In genomic region chr9:5201779-5202178, GRCm38 (mm10) we compare ENCODE assay signal across 27 mouse cellular contexts.
A peak's percentile ranks its signal among the peaks of the same experiment; 100 is the strongest.
DNase-seq lines count a peak whose midpoint lies in the region; ATAC-seq and TF ChIP-seq lines count a peak whose summit lies in the region.
"Had no signal": no experiment of that assay in that cellular context is flagged by ENCODE, and none has a peak within 500 bp of the region (broad histone marks: within the 10 kb centered on the region; RNA-seq: fewer than 3 reads in every experiment).

No protein-coding gene starts in this region.

- ATAC-seq in forebrain, embryonic 11.5 days (replicated peaks; ENCODE audit: low FRiP score) = peak; percentile 51; the same call in 1 of the 2 replicates
- ATAC-seq in forebrain, embryonic 15.5 days (replicated peaks) = no peak
- ATAC-seq in hindbrain, embryonic 11.5 days (ENCODE audit: low FRiP score) = peak; percentile 33; the same call in 1 of the 2 replicates
- ATAC-seq in hindbrain, embryonic 16.5 days = no peak
- no peak for ATAC-seq in midbrain, embryonic 14.5 days (ENCODE audit: low FRiP score, low TSS enrichment)
- ATAC-seq in midbrain, postnatal 0 days (ENCODE audit: low FRiP score) = no peak
- ATAC-seq: activated CD4-positive, CD25-positive, alpha-beta regulatory T cell, adult 4 months; CD4-positive, CD25-positive, alpha-beta regulatory T cell, adult 4 months; forebrain, embryonic 14.5 days; forebrain, postnatal 0 days; Patski had no signal

- DNase-seq in embryo, embryonic 10.5 days (ENCODE audit: low spot score) = peak; percentile 0
- no peak for DNase-seq in embryo, embryonic 10 days (ENCODE audit: low spot score)
- no peak for DNase-seq in forebrain, embryonic 11.5 days (ENCODE audit: low spot score)
- no peak for DNase-seq in hindbrain, embryonic 11.5 days (ENCODE audit: low spot score)
- DNase-seq in midbrain, embryonic 14.5 days = peak; percentile 0
- DNase-seq in midbrain, postnatal 0 days (ENCODE audit: low spot score) = no peak
- DNase-seq: adrenal gland, adult 8-10 months; adrenal gland, postnatal 14 days; adrenal gland, postnatal 36 days; B cell, adult 2 months; cerebellum, adult 11-12 months; cerebellum, adult 2 months; cerebellum, adult 9-10 months; cerebellum, postnatal 10 days; cerebellum, postnatal 25 days; forebrain, postnatal 0 days had no signal

- no peak overlapping the region for H3K27ac ChIP-seq in forebrain, embryonic 11.5 days (ENCODE audit: low read depth, low read length)
- no peak overlapping the region for H3K27ac ChIP-seq in forebrain, embryonic 15.5 days (replicated peaks)
- no peak overlapping the region for H3K27ac ChIP-seq in hindbrain, embryonic 11.5 days (ENCODE audit: low read depth, low read length)
- no peak overlapping the region for H3K27ac ChIP-seq in hindbrain, embryonic 16.5 days (ENCODE audit: low read depth, low read length)
- H3K27ac ChIP-seq in midbrain, embryonic 14.5 days (replicated peaks; ENCODE audit: low read depth, low read length) = no peak overlapping the region
- H3K27ac ChIP-seq in midbrain, postnatal 0 days (ENCODE audit: low read depth, low read length) = no peak overlapping the region
- H3K27ac ChIP-seq: embryonic facial prominence, embryonic 10.5 days; embryonic facial prominence, embryonic 12.5 days; forebrain, embryonic 12.5 days had no signal

- no peaks in the 10 kb centered on the region for H3K27me3 ChIP-seq in forebrain, embryonic 11.5 days (ENCODE audit: control insufficient read depth, insufficient read depth, low read length)
- H3K27me3 ChIP-seq in forebrain, embryonic 15.5 days = no peaks in the 10 kb centered on the region
- H3K27me3 ChIP-seq in hindbrain, embryonic 11.5 days (ENCODE audit: control insufficient read depth, insufficient read depth, low read length) = no peaks in the 10 kb centered on the region
- no peaks in the 10 kb centered on the region for H3K27me3 ChIP-seq in hindbrain, embryonic 16.5 days (replicated peaks; ENCODE audit: control insufficient read depth, insufficient read depth, low read length)
- H3K27me3 ChIP-seq in midbrain, embryonic 14.5 days (ENCODE audit: control insufficient read depth, insufficient read depth, low read length) = no peaks in the 10 kb centered on the region
- H3K27me3 ChIP-seq in midbrain, postnatal 0 days (ENCODE audit: insufficient read depth, low read length) = no peaks in the 10 kb centered on the region
- H3K27me3 ChIP-seq: CH12.LX; embryonic facial prominence, embryonic 12.5 days; forebrain, embryonic 12.5 days; Patski had no signal

- no peak overlapping the region for H3K9ac ChIP-seq in forebrain, embryonic 11.5 days (ENCODE audit: low read length)
- no peak overlapping the region for H3K9ac ChIP-seq in forebrain, embryonic 15.5 days (replicated peaks)
- H3K9ac ChIP-seq in hindbrain, embryonic 11.5 days (ENCODE audit: low read depth, low read length) = no peak overlapping the region
- no peak overlapping the region for H3K9ac ChIP-seq in hindbrain, embryonic 16.5 days (ENCODE audit: low read depth, low read length)
- H3K9ac ChIP-seq in midbrain, embryonic 14.5 days (replicated peaks; ENCODE audit: low read length) = no peak overlapping the region
- no peak overlapping the region for H3K9ac ChIP-seq in midbrain, postnatal 0 days (replicated peaks; ENCODE audit: low read length, poor library complexity, severe bottlenecking)
- H3K9ac ChIP-seq: embryonic facial prominence, embryonic 12.5 days; forebrain, embryonic 12.5 days; forebrain, postnatal 0 days had no signal

- H3K4me1 ChIP-seq in forebrain, embryonic 11.5 days (replicated peaks; ENCODE audit: control insufficient read depth, insufficient read depth, low read length) = no peaks in the 10 kb centered on the region
- H3K4me1 ChIP-seq in forebrain, embryonic 15.5 days = no peaks in the 10 kb centered on the region
- H3K4me1 ChIP-seq in hindbrain, embryonic 11.5 days (replicated peaks; ENCODE audit: control insufficient read depth, insufficient read depth, low read length) = no peaks in the 10 kb centered on the region
- H3K4me1 ChIP-seq in hindbrain, embryonic 16.5 days (ENCODE audit: control insufficient read depth, insufficient read depth, low read depth, low read length) = no peaks in the 10 kb centered on the region
- no peaks in the 10 kb centered on the region for H3K4me1 ChIP-seq in midbrain, embryonic 14.5 days (ENCODE audit: control insufficient read depth, insufficient read depth, low read length)
- H3K4me1 ChIP-seq in midbrain, postnatal 0 days (ENCODE audit: insufficient read depth, low read length) = no peaks in the 10 kb centered on the region
- H3K4me1 ChIP-seq: embryonic facial prominence, embryonic 10.5 days; embryonic facial prominence, embryonic 12.5 days; forebrain, embryonic 12.5 days had no signal

- no peak overlapping the region for H3K4me2 ChIP-seq in forebrain, embryonic 11.5 days (ENCODE audit: low read depth, low read length, severe bottlenecking)
- H3K4me2 ChIP-seq in forebrain, embryonic 15.5 days (replicated peaks) = no peak overlapping the region
- H3K4me2 ChIP-seq in hindbrain, embryonic 11.5 days (replicated peaks; ENCODE audit: low read depth, low read length) = no peak overlapping the region
- H3K4me2 ChIP-seq in hindbrain, embryonic 16.5 days (ENCODE audit: low read length) = no peak overlapping the region
- H3K4me2 ChIP-seq in midbrain, embryonic 14.5 days (ENCODE audit: low read length) = no peak overlapping the region
- H3K4me2 ChIP-seq in midbrain, postnatal 0 days (ENCODE audit: low read depth, low read length, poor library complexity, severe bottlenecking) = no peak overlapping the region
- H3K4me2 ChIP-seq: embryonic facial prominence, embryonic 12.5 days; forebrain, embryonic 12.5 days had no signal

- H3K36me3 ChIP-seq in forebrain, embryonic 11.5 days (ENCODE audit: control insufficient read depth, insufficient read depth, low read length) = no peaks in the 10 kb centered on the region
- H3K36me3 ChIP-seq in forebrain, embryonic 15.5 days = no peaks in the 10 kb centered on the region
- H3K36me3 ChIP-seq in hindbrain, embryonic 11.5 days (ENCODE audit: control insufficient read depth, insufficient read depth, low read length) = no peaks in the 10 kb centered on the region
- no peaks in the 10 kb centered on the region for H3K36me3 ChIP-seq in hindbrain, embryonic 16.5 days (ENCODE audit: control insufficient read depth, insufficient read depth, low read length)
- no peaks in the 10 kb centered on the region for H3K36me3 ChIP-seq in midbrain, embryonic 14.5 days (ENCODE audit: control insufficient read depth, insufficient read depth, low read length)
- no peaks in the 10 kb centered on the region for H3K36me3 ChIP-seq in midbrain, postnatal 0 days (ENCODE audit: insufficient read depth, low read length)
- H3K36me3 ChIP-seq: embryonic facial prominence, embryonic 10.5 days; embryonic facial prominence, embryonic 12.5 days; forebrain, embryonic 12.5 days; G1E had no signal

- H3K4me3 ChIP-seq in forebrain, embryonic 11.5 days (ENCODE audit: low read depth, low read length) = no peak overlapping the region
- H3K4me3 ChIP-seq in forebrain, embryonic 15.5 days = no peak overlapping the region
- H3K4me3 ChIP-seq in hindbrain, embryonic 11.5 days (ENCODE audit: low read depth, low read length) = no peak overlapping the region
- H3K4me3 ChIP-seq in hindbrain, embryonic 16.5 days (ENCODE audit: low read length) = no peak overlapping the region
- no peak overlapping the region for H3K4me3 ChIP-seq in midbrain, embryonic 14.5 days (replicated peaks; ENCODE audit: low read depth, low read length)
- H3K4me3 ChIP-seq in midbrain, postnatal 0 days (ENCODE audit: low read depth, low read length) = no peak overlapping the region
- H3K4me3 ChIP-seq: embryonic facial prominence, embryonic 10.5 days; embryonic facial prominence, embryonic 12.5 days; forebrain, embryonic 12.5 days had no signal

- 37% methylated on average over 9 of the region's 10 CpGs for WGBS in forebrain, embryonic 11.5 days
- WGBS in forebrain, embryonic 15.5 days = 23% methylated on average over 10 of the region's 10 CpGs
- WGBS in hindbrain, embryonic 11.5 days = 48% methylated on average over 7 of the region's 10 CpGs
- WGBS in hindbrain, embryonic 16.5 days = 33% methylated on average over 10 of the region's 10 CpGs
- 14% methylated on average over 10 of the region's 10 CpGs for WGBS in midbrain, embryonic 14.5 days
- WGBS in midbrain, postnatal 0 days = 22% methylated on average over 9 of the region's 10 CpGs

- no peak for TF ChIP-seq CTCF in midbrain, postnatal 0 days (IDR thresholded peaks at IDR 0.05)

- H3K9me3 ChIP-seq in forebrain, embryonic 11.5 days (ENCODE audit: control insufficient read depth, low read length) = no peaks in the 10 kb centered on the region
- no peaks in the 10 kb centered on the region for H3K9me3 ChIP-seq in forebrain, embryonic 15.5 days
- no peaks in the 10 kb centered on the region for H3K9me3 ChIP-seq in hindbrain, embryonic 11.5 days (ENCODE audit: control insufficient read depth, low read length)
- no peaks in the 10 kb centered on the region for H3K9me3 ChIP-seq in hindbrain, embryonic 16.5 days (ENCODE audit: control insufficient read depth, low read length)
- H3K9me3 ChIP-seq in midbrain, embryonic 14.5 days (ENCODE audit: control insufficient read depth, low read length) = no peaks in the 10 kb centered on the region
- no peaks in the 10 kb centered on the region for H3K9me3 ChIP-seq in midbrain, postnatal 0 days (ENCODE audit: low read length)
- H3K9me3 ChIP-seq: embryonic facial prominence, embryonic 10.5 days; embryonic facial prominence, embryonic 12.5 days; forebrain, embryonic 12.5 days; G1E had no signal

Comparison
In these comparisons a context has a peak if more than half of its experiments do, and no peak if none do; other contexts are left out.
1. DNase-seq: peak in embryo, embryonic 10.5 days (single experiment) and midbrain, embryonic 14.5 days (single experiment); none in embryo, embryonic 10 days (single experiment), forebrain, embryonic 11.5 days (single experiment), hindbrain, embryonic 11.5 days (single experiment) and midbrain, postnatal 0 days (single experiment).
2. ATAC-seq: peak in forebrain, embryonic 11.5 days (single experiment) and hindbrain, embryonic 11.5 days (single experiment); none in forebrain, embryonic 15.5 days (single experiment), hindbrain, embryonic 16.5 days (single experiment), midbrain, embryonic 14.5 days (single experiment) and midbrain, postnatal 0 days (single experiment).